Mouse (Mus musculus) layer of hippocampus, adult 2 months (tissue): ENCODE measurements around the gene Trak1. TPM values are rescaled to one million over a fixed set of nuclear protein-coding genes. Genes with fewer than 3 reads are reported as not detected.
A peak's percentile ranks its signal among the peaks of the same experiment; 100 is the strongest.

ENCODE experiments used
- DNase-seq, 2 experiments: peaks; one replicate each; pipeline ENCODE4 v3.0.0; 2022; ENCODE audit warnings: low spot score in 2 of 2
- H3K27ac ChIP-seq: fragments of 200-600 bp; 2 replicates; pipeline ENCODE4 v1.8.1; 2022
- H3K4me3 ChIP-seq: fragments of 200-600 bp; 2 replicates; pipeline ENCODE4 v1.8.1; 2022; ENCODE audit warnings: mild to moderate bottlenecking
- CTCF ChIP-seq: fragments of 200-600 bp; conservative IDR thresholded peaks from 2 replicates; pipeline ENCODE4 v1.8.1; 2022; ENCODE audit warnings: antibody characterized with exemption, mild to moderate bottlenecking, moderate library complexity
- total RNA-seq, 2 experiments: library from RNA; stranded (reverse); gene quantifications; 2 replicates each; pipeline ENCODE4 v1.2.3; 2021

The Trak1 gene
- total RNA-seq, 2 experiments from 2014 or later: 255 to 260 TPM

DNA sequence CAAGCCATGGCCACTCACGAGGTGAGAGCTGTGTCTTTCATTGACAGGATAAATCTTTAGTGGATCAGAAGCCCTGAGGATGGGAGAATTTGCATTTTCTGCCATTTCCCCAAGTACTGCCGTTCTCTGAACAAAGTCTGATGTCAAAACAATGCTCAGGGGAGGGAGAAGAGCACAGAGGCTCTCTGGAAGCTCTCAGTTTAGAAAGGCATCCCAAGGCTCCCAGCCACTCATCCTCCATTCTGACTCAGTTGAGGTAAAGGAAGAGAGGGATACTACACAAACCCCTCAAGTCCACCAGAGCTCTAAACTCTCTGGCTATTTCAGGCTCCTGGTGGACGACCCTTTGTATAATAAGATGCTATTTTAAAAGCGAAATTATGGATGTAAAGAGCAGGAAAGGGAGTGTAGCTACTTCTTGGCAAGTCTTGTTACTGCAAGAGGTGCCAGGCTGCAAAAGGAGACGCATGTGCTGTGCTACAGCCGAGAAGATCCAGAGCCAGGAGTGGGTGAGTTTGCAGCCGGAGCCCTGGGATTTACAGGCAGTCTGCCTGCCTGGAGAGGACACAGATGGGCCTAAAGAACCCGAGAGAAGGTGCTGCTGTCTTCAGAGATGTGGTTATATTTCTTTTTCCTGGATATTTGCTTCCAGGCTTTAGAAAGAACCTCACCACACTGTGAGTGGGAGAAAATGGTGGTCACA lies 209.3 kb downstream of the Trak1 start:
- Histone ChIP-seq H3K27ac (peak overlapping the region; percentile 89), H3K4me3 (no peak overlapping the region)
- TF ChIP-seq CTCF: no peak
- peak; percentile 62 to 86 for DNase-seq

DNA sequence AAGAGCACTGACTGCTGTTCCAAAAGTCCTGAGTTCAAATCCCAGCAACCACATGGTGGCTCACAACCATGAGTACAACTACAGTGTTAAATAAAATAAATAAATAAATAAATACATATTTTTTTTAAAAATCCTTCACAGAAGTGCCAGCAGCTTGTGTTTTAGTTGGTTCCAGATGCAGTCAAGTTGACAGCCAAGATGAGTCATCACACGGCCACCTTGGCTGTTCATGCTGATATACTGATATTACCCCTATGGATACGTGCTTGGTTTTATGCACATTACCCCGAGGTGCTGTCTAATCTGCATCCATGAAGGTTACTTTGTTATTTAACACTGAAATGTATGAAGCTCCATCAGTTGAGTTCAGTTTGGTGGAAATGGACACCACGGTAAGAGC lies 214.6 kb downstream of the Trak1 start:
- DNase-seq: no peak
- TF ChIP-seq CTCF: no peak
- H3K4me3 ChIP-seq: no peak overlapping the region
- no peak overlapping the region for H3K27ac ChIP-seq

DNA sequence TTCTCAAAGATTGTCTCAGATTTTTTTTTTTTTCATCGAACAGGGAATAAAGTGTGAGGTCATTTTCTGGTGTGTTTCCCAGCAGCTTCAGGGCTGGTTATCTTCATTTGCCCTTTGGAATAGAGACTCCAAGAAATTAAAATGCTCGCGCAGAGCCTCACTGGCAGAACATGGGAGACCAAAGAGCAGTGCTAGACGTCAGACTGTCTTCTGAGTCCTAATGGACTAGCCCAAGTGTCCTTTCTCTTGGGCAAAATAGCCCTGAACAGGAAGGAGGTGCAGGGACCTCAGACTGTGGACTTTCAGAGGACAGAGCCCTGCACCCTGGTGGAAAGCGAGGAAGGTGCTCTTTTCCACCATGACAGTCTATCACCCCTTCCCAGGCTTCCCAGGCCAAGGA lies 217.2 kb downstream of the Trak1 start:
- H3K27ac ChIP-seq: no peak overlapping the region
- TF ChIP-seq CTCF: no peak
- no peak for DNase-seq
- H3K4me3 ChIP-seq: no peak overlapping the region

DNA sequence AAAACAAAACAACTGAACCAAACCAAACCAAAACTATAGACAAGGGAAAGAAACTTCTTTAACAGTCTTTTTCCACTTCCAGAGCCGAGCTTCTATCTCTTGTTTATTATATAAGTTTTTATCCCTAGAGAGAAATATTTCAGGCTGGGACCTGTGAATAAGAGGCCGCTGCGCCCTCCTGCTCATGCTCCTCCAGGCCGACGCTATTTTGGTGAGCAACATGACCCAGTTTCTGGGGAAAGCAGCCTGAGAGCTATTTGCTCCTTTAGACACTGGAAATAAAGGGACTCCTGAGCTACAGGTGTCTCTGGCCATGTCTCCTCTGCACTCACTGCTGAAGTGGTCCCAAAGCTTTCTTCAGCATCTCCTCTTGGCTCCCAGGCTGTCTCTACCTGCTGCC lies 222.7 kb downstream of the Trak1 start:
- no peak for TF ChIP-seq CTCF
- no peak for DNase-seq
- H3K4me3 ChIP-seq: no peak overlapping the region
- no peak overlapping the region for H3K27ac ChIP-seq

Other genes with a start within 250 kb of the Trak1 start
- gene Ulk4, start 20.3 kb upstream of the Trak1 start, total RNA-seq: 1 to 10 TPM; 9.5 to 9.9 TPM
- gene Cck, start 198.2 kb downstream of the Trak1 start, total RNA-seq: 100 to 1,000 TPM; 667 to 672 TPM